Mouse (Mus musculus): ENCODE measurements at regions not wholly inside any gene's neighbourhood (a gene's known extent, or its start where the extent isn't known, plus 50 kb on each side); places are given as distances from the start of the nearest gene placed in this dataset.

DNA sequence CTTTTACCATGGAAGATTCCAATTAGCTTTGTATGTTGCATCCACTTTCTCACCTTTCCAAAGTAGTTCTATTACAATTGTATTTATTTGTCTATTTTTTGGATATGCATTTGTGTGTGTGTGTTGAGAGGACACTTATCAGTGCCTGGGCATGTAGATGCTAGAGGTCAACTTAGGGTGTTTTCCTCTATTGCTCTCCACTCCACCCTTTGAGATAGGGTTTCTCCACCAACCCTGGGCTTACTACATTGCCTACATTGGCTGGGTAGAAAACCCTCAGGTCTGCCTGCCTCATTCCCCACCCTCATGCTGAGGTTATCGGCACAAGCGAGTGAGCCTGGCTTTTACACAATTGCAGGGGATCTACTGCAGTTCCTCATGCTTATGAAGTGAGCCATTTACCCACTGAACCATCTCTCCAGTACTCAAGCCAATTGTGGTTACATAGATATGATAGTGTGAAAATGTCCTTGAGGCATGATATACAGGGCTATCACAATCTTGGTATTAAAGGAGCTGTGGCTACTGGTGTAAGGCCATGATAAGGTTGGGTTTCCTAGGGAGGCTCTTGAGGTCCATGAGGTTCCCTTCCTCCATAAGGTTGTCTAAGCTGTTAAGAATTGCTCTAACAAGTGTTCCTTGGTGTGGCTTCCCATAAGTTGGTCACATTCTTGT is 87.6 kb downstream of the Otud1 start:
- Histone ChIP-seq H3K4me1 (ENCODE audit: control insufficient read depth, insufficient read depth, low read length) (no peaks in the 10 kb centered on the region), H3K4me3 (ENCODE audit: insufficient read depth, low read length) (no peak overlapping the region), H3K27ac (ENCODE audit: insufficient read depth, low read depth, low read length) (no peak overlapping the region)
- TF ChIP-seq POLR2A (IDR thresholded peaks at IDR 0.05; ENCODE audit: borderline replicate concordance, low read depth, low read length): no peak
- no peak for TF ChIP-seq CTCF (IDR thresholded peaks at IDR 0.05; ENCODE audit: low read depth, low read length)

DNA sequence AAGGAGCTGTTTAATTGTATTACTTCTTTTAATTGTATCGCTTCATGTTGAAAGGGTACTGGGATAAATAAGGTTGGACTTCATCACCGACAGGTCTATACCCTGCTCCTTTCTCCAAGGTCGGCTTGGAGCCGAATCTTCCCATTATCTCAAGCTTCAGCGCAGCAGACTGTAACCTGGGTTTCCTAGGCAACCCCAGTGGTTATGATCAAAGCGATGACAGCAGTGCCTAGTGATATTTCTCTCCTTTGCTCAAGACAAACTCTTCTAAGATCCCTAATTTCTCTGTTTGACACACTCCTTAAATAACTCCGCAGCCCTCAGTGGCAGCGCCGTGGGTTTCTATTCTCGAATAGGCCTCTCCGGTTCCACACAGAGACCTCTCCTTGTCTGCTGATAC is 95.2 kb downstream of the Otud1 start:
- Histone ChIP-seq H3K4me3 (ENCODE audit: insufficient read depth, low read length) (no peak overlapping the region), H3K27ac (ENCODE audit: insufficient read depth, low read depth, low read length) (no peak overlapping the region), H3K4me1 (ENCODE audit: control insufficient read depth, insufficient read depth, low read length) (no peaks in the 10 kb centered on the region)
- no peak for TF ChIP-seq POLR2A (IDR thresholded peaks at IDR 0.05; ENCODE audit: borderline replicate concordance, low read depth, low read length)
- no peak for TF ChIP-seq CTCF (IDR thresholded peaks at IDR 0.05; ENCODE audit: low read depth, low read length)

DNA sequence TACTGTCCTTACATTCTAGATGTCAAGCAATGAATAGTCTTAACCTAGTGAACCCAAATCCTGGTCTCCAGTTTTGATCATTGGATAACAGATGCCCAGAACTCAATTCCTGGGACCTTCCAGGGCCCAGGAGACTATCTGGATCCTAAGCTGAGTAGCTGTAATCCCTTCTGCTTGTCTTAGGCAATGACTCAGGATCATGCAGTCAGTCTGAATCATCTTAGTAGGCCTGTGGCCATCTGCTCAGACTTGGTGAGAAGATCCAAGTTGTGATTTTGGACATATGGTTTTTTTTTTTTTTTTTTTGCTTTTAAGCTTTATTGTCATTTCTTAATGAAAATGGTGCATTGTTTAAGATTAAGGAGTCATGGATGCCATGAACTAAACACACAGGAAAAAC is 95.9 kb downstream of the Otud1 start:
- TF ChIP-seq CTCF (IDR thresholded peaks at IDR 0.05; ENCODE audit: low read depth, low read length) (no peak), POLR2A (IDR thresholded peaks at IDR 0.05; ENCODE audit: borderline replicate concordance, low read depth, low read length) (no peak)
- no peak overlapping the region for H3K27ac ChIP-seq (ENCODE audit: insufficient read depth, low read depth, low read length)
- no peaks in the 10 kb centered on the region for H3K4me1 ChIP-seq (ENCODE audit: control insufficient read depth, insufficient read depth, low read length)
- H3K4me3 ChIP-seq (ENCODE audit: insufficient read depth, low read length): no peak overlapping the region

DNA sequence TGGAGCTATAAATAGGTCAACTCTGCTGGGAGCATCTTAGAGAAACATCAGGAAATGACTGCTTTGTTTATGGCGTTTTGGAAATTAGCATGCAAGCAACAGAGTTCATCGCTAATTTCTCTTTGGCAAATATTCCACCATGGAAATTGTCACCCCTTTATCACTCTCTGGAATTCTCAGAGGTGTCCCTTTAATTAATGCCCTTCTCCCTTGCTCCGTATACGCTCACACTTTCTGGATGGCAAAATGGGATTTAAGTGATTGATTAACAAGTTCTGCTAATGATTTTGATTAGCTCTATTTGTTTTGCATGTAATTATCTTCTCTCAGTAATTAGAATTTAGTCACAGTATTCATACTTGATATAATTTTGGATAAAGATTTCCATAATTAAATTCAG is 100.4 kb downstream of the Otud1 start:
- TF ChIP-seq POLR2A (IDR thresholded peaks at IDR 0.05; ENCODE audit: borderline replicate concordance, low read depth, low read length): no peak
- no peak for TF ChIP-seq CTCF (IDR thresholded peaks at IDR 0.05; ENCODE audit: low read depth, low read length)
- no peaks in the 10 kb centered on the region for H3K4me1 ChIP-seq (ENCODE audit: control insufficient read depth, insufficient read depth, low read length)

DNA sequence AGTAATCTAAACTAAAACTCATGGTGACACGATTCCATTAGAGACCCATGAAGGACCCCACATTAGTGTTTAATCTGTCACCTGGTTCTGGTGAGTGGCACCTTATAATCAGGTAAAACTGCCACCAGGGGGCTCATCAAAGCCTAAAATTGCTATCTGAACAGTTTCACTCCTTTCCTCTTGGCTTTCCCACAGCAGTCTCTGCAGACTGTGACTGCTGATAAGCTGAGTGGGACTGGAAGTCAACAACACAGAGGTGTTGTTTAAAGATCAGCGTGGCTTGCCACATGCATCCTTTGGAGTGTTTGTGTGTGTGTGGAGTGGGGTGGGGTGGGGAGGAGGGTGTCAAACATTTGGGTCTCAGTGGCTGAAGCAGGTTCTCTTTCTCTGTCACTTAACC is 101.6 kb downstream of the Otud1 start:
- H3K4me1 ChIP-seq (ENCODE audit: control insufficient read depth, insufficient read depth, low read length): no peaks in the 10 kb centered on the region
- no peak overlapping the region for H3K4me3 ChIP-seq (ENCODE audit: insufficient read depth, low read length)
- no peak for TF ChIP-seq CTCF (IDR thresholded peaks at IDR 0.05; ENCODE audit: low read depth, low read length)
- no peak for TF ChIP-seq POLR2A (IDR thresholded peaks at IDR 0.05; ENCODE audit: borderline replicate concordance, low read depth, low read length)
- no peak overlapping the region for H3K27ac ChIP-seq (ENCODE audit: insufficient read depth, low read depth, low read length)

More for the DNA sequence above, 100.4 kb downstream of the Otud1 start:
- no peak overlapping the region for H3K4me3 ChIP-seq (ENCODE audit: insufficient read depth, low read length)
- H3K27ac ChIP-seq (ENCODE audit: insufficient read depth, low read depth, low read length): no peak overlapping the region

DNA sequence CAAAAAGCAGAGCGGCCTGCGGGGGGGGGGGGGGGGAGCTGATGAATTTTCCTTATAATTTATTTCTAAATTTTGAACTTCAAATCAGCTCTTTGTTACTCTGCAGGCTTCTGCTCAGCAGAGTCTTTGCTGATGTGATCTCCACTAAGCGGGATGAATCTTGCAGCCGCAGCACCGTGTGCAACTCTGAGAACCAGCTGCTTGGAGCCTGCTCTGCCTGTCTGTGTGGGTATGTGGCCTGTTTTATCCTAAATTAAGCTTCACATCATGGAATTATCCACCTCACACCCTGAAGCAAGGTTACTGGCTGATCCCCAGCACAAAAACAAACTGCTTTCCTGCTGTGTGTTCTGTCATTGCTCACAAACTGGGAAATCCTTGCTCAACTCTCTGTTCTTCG is 102.0 kb downstream of the Otud1 start:
- TF ChIP-seq CTCF (IDR thresholded peaks at IDR 0.05; ENCODE audit: low read depth, low read length) (no peak), POLR2A (IDR thresholded peaks at IDR 0.05; ENCODE audit: borderline replicate concordance, low read depth, low read length) (no peak)
- H3K4me3 ChIP-seq (ENCODE audit: insufficient read depth, low read length): no peak overlapping the region
- H3K27ac ChIP-seq (ENCODE audit: insufficient read depth, low read depth, low read length): no peak overlapping the region
- no peaks in the 10 kb centered on the region for H3K4me1 ChIP-seq (ENCODE audit: control insufficient read depth, insufficient read depth, low read length)

DNA sequence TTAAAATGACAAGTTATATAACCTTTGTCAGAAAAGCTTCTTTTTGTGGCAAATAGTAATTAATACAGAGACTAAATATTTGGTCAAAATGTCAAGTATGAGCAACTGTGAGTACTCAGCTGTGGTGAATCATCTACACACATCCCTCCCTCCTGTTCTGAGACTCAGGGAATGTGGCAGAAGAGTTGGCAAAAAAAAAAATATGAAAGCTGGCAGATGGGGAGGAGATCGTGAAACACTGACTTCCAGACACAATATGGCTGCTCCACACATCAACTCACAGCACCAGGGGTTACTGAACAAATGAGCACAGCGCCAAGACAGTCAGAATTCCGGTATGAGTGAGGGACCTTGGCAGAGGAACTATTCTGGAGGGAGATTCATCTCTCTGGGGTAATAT is 105.4 kb downstream of the Otud1 start:
- Histone ChIP-seq H3K27ac (ENCODE audit: insufficient read depth, low read depth, low read length) (no peak overlapping the region), H3K4me3 (ENCODE audit: insufficient read depth, low read length) (no peak overlapping the region), H3K4me1 (ENCODE audit: control insufficient read depth, insufficient read depth, low read length) (no peaks in the 10 kb centered on the region)
- TF ChIP-seq CTCF (IDR thresholded peaks at IDR 0.05; ENCODE audit: low read depth, low read length) (no peak), POLR2A (IDR thresholded peaks at IDR 0.05; ENCODE audit: borderline replicate concordance, low read depth, low read length) (no peak)

DNA sequence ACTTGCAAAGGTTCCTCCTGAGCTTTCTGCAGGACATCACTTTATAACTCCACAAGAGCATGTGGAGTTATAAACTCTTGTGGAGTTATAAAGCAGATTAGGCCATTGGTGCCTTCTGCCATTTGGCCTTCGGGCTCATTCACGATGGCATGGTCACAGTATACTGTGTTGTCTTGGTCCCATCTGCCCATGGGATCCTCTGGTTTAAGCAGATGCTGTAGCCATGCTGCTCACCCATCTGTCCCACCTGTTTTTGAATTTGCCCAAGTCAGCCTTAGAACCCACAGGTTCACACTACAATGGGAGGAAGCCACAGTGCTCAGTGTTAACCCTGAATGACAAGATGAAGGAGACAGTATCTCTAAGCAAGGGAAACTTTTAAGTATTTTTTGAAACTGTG is 124.7 kb upstream of the Etl4 start:
- Histone ChIP-seq H3K4me3 (ENCODE audit: insufficient read depth, low read length) (no peak overlapping the region), H3K27ac (ENCODE audit: insufficient read depth, low read depth, low read length) (no peak overlapping the region), H3K4me1 (ENCODE audit: control insufficient read depth, insufficient read depth, low read length) (no peaks in the 10 kb centered on the region)
- TF ChIP-seq POLR2A (IDR thresholded peaks at IDR 0.05; ENCODE audit: borderline replicate concordance, low read depth, low read length) (no peak), CTCF (IDR thresholded peaks at IDR 0.05; ENCODE audit: low read depth, low read length) (no peak)

DNA sequence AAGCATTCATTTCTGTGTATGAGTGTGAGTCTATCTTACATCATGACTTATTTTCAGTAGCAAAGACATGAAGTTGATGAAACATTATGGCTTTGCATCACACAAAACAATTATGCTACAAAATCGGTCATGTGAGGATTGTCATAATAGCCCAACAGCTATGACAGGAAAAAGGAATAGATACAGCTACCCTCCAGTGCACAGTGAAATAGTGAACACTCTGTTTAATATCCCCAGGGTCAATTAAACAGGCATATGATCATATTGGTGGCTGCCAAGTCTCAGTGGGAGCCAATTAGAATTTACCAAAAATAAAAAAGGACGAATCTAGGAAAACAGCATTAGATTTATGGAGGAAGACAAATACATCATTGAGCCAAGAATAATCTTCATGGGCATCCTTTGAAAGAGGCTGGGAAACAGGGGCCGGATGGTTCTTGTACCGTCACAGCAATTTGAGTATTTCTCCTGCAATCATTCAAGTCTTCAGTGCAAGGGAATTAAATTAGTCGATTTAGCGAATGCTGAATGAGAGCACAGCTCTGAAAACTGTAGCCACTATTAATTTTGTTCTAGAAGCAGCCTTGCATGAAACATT is 123.8 kb upstream of the Etl4 start:
- Histone ChIP-seq H3K27ac (ENCODE audit: insufficient read depth, low read depth, low read length) (no peak overlapping the region), H3K4me3 (ENCODE audit: insufficient read depth, low read length) (no peak overlapping the region), H3K4me1 (ENCODE audit: control insufficient read depth, insufficient read depth, low read length) (no peaks in the 10 kb centered on the region)
- TF ChIP-seq POLR2A (IDR thresholded peaks at IDR 0.05; ENCODE audit: borderline replicate concordance, low read depth, low read length) (no peak), CTCF (IDR thresholded peaks at IDR 0.05; ENCODE audit: low read depth, low read length) (no peak)

DNA sequence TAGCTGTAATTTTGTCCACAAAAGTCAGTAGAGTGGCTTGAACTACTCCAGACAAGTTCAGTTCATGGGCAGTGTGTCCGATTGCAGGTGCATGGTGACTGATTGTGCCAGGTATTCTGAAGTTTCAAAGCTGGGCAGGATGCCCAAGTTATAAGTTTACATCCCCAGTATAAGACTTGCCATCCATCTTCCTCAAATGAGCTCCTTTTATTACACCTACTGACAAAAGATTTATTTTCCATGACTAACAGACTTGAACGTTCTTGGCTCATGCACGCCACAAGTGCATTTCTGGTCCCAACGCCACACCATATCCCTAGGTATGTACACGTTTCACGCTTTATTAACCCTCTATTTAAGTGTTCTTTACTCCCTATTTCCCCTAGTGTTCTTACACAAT is 117.4 kb upstream of the Etl4 start:
- no peak overlapping the region for H3K27ac ChIP-seq (ENCODE audit: insufficient read depth, low read depth, low read length)
- H3K4me1 ChIP-seq (ENCODE audit: control insufficient read depth, insufficient read depth, low read length): no peaks in the 10 kb centered on the region
- no peak for TF ChIP-seq POLR2A (IDR thresholded peaks at IDR 0.05; ENCODE audit: borderline replicate concordance, low read depth, low read length)
- TF ChIP-seq CTCF (IDR thresholded peaks at IDR 0.05; ENCODE audit: low read depth, low read length): no peak
- H3K4me3 ChIP-seq (ENCODE audit: insufficient read depth, low read length): no peak overlapping the region

Data from bone marrow macrophage, adult 2 months (primary cell).